Mouse (Mus musculus) T-helper 1 cell (primary cell): ENCODE data around the gene Marcksl1.

Experiments used
- in situ Hi-C: fragments of 300-600 bp; cut with MboI, MseI; formaldehyde crosslinking; loops from one replicate; pipeline ENCODE4 v1.15.1; 2025; ENCODE audit warnings: high pct_unique_total_duplicates

Gene Marcksl1

DNA sequence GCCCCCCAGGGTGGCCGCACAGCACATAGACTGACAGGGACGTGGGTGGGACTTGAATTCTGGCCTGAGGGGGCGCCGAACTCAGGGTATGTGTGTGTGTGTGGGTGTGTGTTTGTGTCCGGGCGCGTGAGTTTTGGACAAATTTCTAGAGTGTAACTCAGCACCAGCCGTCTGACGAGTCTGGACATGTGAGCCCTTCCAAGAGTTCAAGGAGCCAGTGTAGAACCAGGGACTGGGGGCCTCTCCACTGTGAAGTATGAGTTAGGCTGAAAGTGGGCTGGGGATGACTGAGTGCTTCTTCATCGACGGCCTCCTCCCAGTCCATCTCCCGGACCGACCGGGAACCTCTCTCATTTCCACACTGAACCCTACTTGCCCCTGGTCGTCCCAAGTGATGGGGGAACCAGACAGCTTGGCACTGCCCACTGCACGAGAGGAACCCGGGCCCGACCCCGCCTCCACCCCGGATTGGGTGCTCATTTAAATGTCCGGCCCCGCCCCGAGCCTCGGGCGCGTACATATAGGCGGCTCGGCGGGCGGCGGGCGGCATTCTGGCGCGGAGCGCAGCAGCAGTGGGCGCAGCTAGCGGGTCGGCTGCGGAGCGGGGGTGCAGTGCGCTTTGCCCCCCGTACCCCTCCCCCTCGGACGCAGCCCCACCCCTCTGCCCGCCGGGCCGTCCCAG lies at the start of gene Marcksl1:
Gene Marcksl1 (plus strand): TSS at position 496 of the 682 bp plus-strand sequence.
- in situ Hi-C loops, result no loop called here

DNA sequence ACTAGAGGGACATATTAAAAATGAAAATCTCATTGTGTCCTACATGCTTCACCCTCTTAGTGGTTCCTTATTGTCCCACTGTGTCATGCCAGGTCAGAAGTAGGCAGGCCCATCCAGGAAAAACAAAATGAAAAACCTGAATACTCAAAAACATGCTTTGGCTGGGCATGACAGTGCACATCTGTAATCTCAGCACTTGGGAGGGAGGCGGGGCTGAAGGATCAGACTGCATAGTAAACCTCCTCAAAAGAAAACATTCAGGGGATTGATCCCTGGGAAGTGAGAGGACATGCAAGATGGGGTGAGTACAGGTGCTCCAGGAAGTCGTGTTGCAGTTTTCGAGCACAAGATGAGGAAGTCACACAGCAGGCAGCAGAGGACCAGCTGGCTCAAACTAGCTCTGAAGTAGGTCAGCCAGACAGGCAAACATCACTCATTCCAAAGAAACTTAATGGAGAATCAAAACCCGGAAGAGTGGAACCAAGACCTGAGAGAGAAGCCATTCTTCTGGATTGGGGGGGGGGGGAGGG lies 49.0 kb upstream of the Marcksl1 start:
- in situ Hi-C loops, result no loop called here

DNA sequence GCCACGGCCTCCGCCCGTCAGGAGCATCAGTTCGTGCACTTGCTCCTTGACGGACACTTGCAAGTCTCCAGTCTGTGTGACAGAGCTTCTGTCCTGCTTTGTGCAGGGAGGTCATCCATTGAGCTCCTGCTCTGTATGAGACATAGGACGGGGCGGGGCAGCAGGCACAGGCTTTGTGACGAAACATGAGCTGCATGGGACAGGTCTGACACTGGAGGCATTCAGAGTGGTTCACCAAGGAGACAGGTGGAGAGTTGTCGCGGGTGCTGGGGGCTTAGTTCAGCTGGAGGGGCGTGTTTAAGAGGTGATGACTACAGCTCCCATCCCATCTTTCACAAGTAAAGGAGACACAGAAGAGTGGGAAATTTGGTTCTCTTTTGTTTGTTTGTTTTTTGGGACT lies 37.3 kb upstream of the Marcksl1 start:
- in situ Hi-C loops, result no loop called here

DNA sequence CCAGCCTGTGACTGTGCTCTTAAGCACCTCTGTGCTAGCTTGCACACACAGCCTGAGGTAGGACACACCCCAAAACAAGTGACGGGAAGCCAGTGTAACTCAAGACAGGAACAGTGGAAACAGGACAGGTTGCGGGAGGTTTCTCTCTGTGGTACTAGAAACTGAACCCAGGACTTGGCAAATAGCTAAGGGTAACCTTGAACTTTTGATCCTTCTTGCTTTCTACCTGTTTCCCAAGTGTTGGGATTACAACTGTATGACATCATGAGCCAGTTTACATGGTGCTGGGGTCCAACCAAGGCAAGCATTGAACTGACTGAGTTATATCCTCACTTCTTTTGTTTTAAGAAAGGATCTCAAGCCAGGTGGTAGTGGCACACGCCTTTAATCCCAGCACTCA lies 33.5 kb upstream of the Marcksl1 start:
- in situ Hi-C loops, result no loop called here

DNA sequence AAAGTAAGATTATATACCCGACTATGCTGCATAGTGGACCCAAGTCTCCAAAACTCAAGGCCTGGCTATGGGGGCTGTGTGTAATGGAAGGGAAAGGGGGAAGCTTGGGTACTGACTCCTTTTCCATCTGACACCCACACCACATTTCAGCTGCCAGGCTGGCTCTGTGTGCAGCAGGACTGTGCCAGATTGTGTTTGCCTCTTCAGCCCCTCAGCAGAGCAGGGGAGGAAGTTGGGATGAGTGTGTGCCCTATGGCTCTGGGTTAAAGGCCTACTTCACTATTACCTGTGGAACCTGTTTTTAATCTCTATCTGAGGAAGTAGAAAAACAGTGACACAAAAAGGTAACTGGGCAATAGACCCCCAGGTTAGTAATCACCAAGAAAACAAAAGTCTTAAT lies 32.3 kb upstream of the Marcksl1 start:
- in situ Hi-C loops, result no loop called here

DNA sequence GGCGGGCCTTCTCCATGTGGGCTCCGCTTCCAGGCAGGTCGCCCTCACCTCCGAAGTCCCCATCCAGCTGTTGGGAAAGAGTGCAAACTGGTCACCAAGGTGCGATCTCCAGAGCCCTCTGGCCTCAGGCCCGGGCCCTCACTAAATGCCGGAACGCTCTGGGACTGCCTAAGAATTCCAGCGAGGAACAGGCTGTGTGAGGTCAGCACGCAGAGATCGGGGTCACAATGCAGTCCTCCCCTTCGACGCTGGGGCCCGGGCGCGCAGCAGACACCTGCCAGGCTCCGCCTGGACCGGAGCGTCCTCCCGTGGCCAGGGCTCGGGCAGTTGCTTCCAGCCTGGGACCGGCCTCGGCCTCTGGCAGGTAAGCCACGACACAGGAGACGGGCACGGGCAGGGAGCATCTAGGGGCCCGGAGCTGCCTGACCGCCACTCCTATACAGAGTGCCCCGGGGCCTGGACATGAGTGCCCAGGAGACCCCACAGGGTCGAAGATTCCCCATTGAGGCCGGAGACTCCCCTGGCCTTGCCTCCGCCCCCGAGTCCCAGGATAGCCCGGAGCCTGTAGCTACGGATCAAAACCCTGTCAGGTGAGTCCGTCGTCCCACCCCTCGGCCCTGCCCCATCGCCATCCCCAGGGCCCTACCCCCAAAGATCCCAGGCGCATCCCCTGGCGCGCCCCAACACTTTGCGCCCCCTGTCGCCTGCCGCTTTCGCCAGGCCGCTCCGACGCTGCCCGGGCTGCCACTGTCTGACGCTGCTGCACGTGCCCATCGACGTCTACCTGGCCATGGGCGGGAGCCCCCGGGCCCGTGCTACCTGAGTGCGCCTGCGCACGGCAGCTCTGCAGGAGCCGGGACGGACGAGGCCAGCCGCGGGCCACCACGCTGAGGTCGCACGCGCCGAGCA lies 22.2 kb upstream of the Marcksl1 start, which contains the start of the genes Tssk3 and Fam229a:
Gene Tssk3 (minus strand): TSS at position 51 of the 909 bp plus-strand sequence.
Gene Fam229a (plus strand): TSS at position 219 of the 909 bp plus-strand sequence.
- in situ Hi-C loops, result no loop called here

DNA sequence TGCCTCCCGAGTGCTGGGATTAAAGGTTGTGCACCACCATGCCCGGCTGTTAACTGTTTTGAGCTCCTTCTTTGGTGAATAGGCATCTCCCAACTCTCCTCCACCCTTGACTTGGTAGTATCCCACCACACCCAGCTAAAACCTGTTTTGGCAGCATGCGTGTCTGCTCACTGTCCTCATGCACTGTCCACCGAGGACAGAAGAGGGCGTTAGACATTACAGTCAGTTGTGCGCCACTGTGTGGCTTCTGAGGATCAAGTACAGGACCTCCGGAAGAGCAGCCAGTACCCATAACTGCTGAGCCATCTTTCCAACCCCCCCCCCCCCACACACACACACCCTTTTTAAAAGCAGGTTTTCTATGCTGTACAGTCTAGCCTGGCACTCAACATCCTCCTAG lies 18.7 kb upstream of the Marcksl1 start:
- in situ Hi-C loops, result no loop called here

DNA sequence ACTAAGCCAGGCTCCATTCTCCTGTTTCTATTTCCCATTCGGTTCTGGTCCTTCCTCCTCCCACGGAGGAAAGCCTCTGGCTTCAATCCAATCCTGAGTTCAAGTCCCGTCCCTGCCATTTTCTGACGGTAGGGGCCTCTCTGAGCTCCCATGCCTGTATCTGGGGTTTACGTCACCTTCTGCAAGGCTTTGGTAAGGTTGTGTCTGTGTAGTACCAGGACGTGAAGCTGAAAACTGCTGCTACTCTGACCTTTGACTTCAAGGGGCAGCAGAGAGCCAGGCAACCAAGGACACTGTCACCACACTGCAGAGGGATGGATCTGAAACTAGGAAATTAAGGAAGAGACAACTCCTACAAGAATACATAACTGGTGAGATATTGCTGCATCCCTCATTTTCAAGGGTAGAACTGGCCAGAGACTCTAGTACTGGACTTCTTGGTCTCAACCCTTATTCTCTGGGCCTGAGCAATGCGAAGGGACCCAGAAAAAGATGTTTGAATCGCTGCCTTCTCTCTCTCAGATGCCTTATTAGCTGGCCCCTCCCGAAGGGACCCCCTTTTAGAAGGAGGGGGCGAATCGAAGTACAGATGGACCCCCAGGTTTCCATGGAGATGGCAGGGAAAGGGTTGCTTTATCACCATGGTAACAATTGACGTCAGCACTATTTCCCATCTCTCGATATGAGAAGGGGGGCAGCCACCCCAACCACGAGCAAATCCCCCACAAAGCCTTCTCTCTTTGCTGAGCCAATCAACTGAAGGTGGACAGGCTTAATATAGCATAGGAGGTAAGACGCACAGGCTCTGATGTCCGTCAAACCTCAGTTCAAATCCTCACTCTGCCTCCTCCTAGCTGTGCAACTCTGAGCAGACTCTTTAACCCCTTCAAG lies 17.5 kb upstream of the Marcksl1 start:
- in situ Hi-C loops, result no loop called here

DNA sequence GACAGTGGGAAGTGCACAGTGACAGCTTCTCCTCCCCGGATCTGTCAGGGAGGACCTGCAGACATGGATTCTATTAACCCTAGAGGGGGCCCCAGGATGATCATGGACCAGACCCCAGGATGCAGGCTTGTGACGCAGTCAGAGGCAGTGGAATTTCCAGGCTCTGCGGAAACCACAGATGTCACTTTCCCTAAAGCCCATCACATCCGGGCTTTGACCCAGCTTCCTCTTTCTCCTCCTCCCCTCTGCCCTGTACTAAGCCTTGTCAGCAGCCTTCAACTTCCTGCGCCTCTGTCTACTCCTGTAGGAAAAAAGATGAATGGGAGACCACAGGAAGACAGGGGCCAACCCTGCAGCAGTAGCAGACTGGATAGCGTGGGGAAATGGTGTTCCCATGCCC lies 16.8 kb upstream of the Marcksl1 start:
- in situ Hi-C loops, result no loop called here

DNA sequence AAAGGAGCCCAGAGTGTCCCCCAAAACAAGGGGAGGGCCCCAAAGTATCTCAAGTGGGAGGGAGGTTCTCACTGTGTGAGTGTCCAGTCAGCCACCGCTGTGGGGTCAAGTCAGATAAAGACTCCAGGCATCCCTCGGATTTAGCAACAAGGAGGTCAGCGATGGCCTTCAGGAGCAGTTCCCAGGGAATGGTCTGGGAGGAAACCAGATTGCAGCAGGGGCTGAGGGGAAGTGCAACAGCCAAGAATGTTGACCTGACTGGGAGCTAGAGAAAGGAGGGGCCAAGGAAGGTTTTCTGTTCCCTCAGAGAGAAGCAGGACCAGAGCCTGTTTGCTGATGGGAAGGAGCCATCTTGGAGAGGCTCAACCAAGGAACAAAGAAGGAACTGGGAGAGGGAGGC lies 14.4 kb upstream of the Marcksl1 start:
- in situ Hi-C loops, result no loop called here

DNA sequence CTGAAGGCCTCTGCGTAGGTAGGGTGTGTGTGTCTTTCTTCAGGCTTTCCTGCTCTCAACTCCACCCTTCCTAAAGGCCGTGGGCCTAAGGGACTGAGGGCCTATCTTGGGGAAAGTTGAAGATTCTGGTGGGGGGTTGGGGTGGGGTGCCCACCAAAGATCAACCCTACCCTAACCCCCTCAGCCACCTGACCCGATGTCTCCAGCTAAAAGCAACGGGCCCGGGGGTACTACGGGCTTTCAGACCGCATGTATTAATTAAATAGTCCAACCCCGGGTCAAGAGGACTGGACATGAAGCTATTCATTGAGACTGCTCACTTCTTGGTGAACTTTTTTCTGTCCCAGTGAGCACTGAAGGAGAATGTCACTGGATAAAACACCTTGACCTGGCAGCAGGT lies 13.4 kb upstream of the Marcksl1 start:
- in situ Hi-C loops, result no loop called here

DNA sequence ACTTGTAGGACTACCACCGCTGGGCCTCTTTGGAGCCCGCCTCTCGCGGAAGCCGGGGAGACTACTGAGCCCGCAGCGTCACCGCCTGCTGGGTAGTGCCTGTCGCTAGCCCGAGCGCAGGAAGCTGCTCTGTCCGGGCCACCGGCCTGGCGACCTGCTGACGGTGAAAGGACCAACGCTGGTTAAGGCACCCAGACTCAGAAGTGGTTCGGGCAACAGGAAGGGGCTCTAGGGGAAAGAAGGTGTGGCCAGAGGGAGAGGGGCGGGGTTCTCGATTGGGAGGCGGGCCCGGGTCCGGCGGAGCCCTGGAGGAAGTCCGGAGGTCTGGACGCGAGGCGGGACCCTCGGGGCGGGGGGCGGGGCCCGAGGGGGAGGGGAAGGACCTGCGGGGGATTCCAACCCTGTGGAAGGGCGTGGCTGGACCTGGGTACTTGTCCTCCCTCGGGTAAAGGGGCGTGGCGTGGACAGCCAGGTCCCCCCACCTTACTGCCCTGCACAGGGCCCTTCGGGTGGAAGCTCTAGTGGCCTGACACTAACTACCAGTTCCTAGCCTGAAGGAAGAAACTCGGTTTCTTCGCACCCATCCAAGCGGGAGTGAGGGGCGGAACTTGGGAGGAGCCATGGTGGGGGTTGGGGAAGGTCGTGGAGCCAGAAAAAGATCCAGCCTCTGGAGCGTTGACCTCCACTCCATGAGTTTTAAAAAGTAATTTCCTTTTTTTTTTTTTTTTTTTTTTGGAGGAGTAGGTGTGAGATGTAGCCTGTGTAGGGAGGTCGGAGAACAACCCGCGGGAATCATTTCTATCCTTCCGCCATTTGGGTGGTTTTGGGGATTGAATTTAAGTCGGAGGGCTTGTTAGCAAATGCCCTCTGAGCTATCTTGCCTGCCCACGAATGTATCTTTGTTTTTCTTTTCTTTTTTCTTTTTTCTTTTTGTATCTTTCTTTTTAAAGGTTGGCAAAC lies 12.5 kb upstream of the Marcksl1 start:
- in situ Hi-C loops, result no loop called here

DNA sequence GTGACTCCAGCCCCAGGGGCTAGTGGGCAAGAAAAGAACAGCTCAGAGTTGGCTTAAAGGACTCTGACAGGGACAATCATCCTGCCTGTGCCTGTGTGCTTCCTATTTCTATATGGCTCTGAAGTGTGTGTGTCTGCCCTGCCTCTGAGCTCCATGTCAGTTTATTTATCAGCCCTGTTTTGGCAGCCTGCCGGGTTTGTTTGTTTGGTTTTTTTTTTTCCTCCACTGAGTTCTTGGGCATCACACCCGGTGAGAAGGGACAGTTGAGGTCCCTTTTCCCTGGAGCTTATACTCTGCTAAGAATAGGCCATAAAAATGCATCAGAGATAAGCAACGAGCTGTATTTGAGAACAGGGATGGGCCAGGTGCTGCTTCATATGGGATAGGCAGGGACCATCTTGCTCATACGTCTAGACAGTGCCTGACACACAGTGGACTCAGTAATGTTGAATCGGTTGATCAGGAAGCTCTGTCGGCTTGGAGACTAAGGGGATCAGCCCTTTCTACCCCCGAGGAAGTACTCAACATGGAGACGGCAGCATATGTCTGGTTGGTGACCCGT lies 11.0 kb upstream of the Marcksl1 start:
- in situ Hi-C loops, result no loop called here

DNA sequence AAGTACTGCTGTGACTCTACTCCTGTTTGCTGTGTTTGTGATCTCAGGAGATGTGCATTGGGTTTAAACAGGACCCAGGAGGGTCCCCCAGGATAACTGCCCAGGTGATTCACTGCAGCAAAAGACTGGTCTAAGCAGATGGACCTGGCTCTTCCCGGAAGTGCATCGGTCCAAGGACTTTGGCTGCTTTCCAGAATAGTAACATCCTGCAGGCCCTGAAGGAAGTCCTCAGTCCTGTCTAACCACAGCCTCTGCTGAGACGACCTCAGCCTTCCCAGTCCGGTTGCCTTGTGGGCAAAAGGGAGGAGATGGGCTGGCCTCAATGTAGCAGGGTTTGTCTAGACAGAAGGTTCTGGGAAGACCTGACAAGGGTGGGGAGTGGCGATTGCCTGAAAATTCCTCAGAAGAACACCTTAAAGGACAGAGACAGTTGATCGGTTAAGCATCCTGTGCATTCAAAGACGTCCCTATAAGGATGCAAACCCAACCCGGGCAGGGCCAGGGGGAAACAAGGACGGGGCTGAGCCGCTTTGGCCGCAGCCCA lies 10.4 kb upstream of the Marcksl1 start:
- in situ Hi-C loops, result no loop called here

DNA sequence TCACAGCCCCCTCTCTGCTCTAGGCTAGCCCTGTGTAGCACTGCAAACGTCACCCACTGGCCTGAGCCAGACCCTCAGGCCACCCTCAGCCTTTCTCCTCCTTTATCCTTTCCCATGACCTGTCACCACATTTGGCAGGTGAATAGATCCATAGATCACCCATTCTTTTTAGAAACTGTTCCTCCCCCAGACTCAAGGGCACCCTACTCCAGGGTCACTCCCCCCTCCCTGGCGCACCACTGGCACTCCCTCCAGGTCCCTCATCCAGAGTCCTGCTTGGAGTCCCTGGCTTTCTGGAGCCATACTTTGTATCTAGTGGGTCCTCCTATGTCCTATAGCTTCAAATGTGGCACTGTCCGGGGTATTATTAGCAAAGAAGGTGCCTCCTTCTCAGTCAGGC lies 7.9 kb upstream of the Marcksl1 start:
- in situ Hi-C loops, result no loop called here

DNA sequence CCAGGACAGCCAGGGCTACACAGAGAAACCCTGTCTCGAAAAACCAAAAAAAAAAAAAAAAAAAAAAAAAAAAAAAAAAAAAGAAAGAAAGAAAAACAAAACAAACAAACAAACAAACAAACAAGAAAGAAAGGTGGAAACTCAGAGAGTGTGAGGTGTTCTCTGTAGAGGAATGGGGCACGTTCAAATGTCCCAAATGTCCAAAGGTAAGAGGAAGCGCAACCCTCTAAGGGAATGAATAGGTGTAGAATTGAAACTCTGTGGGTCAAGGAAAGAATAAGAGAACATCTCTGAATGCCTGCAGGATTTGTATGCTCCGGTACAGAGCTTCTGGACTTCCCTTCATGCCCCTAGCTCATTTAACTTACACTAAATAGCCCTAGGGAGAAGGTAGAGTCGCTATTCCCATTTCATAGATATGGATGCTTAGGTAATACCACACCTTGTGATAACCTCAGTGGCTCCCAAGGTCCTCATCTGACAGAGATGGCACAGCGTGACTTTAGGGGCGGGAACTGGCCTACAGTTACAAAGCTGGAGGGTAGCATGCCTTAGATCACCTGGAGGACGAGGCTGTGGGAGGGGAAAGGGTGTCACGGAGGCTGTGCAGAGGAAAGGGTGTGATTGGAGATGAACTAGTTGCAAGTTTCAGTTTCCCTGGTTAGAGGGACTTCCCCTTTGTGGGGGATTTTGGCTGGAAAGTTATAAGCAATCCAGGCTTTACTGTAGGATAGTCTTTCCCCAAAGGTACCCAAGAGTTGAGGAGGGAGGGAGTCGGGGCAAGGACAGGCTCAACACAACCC lies 5.7 kb upstream of the Marcksl1 start:
- in situ Hi-C loops, result no loop called here

DNA sequence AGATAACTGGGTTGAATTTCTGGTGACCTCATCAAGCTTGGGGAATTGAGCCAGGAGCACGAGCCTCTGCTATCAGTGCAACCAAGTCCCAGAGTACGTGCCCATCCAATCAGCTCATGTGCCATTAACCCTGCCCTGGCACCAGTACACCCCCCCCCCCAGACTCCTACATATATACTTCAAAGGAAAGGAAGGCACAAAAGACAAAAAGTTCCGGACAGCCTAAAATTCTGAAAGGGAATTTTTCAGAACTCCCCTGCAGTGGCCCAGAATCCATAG lies 5.2 kb upstream of the Marcksl1 start:
- in situ Hi-C loops, result no loop called here

DNA sequence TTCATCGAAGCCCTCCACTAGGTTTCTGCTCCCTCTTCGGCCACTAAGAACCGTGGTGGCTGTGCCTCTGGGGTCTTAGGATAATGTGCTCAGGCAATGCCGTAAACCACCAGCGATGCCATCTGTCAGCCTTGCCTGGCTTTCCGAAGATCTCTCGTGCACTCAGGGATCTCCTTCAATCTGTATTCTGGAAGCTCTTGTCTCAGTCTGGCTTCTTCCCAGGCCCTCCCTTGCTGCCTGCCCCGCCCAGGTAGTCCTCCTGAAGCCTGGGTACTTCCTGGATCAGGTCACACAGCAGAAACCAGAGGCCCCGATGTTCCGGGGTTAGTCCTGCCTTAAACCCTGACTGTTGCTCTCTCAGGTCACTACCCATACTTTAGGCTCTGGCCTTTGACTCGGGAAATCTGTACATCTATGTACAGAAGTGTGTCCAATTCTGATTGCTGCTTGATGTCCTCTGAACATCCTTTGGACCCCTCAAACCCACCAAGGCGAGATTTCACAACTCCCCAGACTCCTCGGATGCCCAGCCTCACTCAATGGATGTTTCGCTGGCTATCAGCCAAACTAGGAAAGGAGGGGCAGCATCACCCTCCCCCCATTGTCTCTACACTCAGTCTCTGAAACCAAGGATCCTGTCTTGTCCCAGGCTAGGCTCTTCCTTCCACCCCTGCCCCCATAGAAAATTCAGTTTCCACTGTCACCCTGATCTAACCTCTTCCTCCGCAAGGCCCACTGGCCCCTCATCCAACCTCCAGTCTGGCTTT lies 4.4 kb upstream of the Marcksl1 start:
- in situ Hi-C loops, result no loop called here
